Mouse (Mus musculus): Measurements from ENCODE around the gene Dhrs1. TPM values are rescaled to one million over a fixed set of nuclear protein-coding genes. Genes with fewer than 3 reads are reported as not detected.
A peak's percentile ranks its signal among the peaks of the same experiment; 100 is the strongest.

Dhrs1 gene
- total and polyA plus RNA-seq, 3 experiments: 35.4 to 82.9 (median 40.2) TPM

DNA sequence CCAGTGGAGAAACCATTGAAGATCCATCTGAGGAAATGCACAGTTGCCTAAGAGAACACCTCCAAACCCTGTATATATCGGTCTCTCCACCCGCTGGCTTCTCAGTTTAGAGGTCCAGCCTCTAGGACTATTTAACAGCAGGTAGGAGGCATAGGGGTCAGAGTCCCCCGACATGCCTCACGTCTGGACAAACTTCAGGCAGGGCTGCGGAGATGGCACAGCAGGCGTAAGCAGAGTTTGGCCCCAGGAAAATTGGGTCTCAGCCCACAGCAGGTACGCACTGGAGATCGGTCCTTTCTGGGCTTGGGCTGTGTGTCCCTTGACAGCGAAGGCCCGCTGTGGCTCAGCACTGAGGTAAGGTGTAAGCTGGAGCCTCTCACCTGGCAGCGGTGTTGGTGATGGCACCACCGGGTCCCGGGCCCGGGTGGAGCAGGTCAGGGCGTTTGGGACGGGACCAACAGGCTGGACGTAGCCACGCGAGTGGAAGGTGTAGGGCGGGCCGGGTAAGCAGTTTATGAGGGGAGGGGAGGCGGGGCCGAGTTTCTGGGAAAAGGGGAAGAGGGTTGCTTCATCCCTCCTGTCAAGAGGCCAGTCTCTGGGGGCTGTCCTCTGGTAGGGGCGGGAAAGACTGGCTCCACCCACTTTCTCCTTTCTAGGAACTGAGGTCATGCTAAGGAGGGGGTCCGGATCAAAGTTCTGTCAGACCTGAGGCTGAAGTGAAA, 32.3 kb downstream of the Dhrs1 start:
- H3K27ac ChIP-seq: no peak overlapping the region
- TF ChIP-seq CTCF (IDR thresholded peaks at IDR 0.05) (no peak), EP300 (IDR thresholded peaks at IDR 0.05; ENCODE audit: insufficient read depth, low read depth, low read length) (no peak), POLR2A (IDR thresholded peaks at IDR 0.05; ENCODE audit: insufficient read depth, low read depth, low read length) (no peak)
- peaks cover 1% of the 10 kb centered on the region; the same call in 1 of the 2 replicates for H3K27me3 ChIP-seq (ENCODE audit: control insufficient read depth, insufficient read depth, low read length)
- H3K9ac ChIP-seq (ENCODE audit: low read depth, low read length): no peak overlapping the region
- no peaks in the 10 kb centered on the region for H3K79me2 ChIP-seq (replicated peaks; ENCODE audit: control insufficient read depth, insufficient read depth, low read length)
- H3K36me3 ChIP-seq (ENCODE audit: control insufficient read depth, insufficient read depth, low read length): no peaks in the 10 kb centered on the region
- no peaks in the 10 kb centered on the region for H3K4me1 ChIP-seq (ENCODE audit: control insufficient read depth, insufficient read depth, low read length)
- 16% methylated on average over 25 of the region's 25 CpGs for WGBS
- no peak overlapping the region for H3K4me3 ChIP-seq
- intact Hi-C loops (cut with DNase I): no loop called here
- DNase-seq: peak; percentile 45 to 65

DNA sequence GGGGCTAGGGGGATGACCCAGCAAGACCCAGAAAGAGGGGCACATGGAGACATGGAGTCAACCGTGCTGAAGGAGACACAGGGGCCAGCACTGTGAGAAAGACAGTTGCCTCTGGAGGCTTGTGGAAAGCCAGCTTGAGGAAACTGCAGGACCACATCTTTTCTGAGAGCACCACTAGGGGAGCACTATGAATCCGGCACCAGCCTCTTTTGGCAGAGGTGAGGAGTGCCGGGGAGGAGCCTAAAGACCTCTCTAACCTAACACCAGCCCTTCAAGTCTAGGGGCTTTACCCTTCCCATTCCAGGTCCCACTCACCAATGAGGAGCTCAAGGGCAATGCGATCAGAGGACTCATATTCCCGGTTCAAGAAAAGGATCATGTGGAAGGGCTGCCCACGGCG, 33.7 kb downstream of the Dhrs1 start:
- peaks cover 1% of the 10 kb centered on the region; the same call in 1 of the 2 replicates for H3K27me3 ChIP-seq (ENCODE audit: control insufficient read depth, insufficient read depth, low read length)
- 78% methylated on average over 7 of the region's 7 CpGs for WGBS
- H3K4me3 ChIP-seq: no peak overlapping the region
- H3K27ac ChIP-seq: no peak overlapping the region
- no peaks in the 10 kb centered on the region for H3K36me3 ChIP-seq (ENCODE audit: control insufficient read depth, insufficient read depth, low read length)
- no peak for DNase-seq
- no peaks in the 10 kb centered on the region for H3K4me1 ChIP-seq (ENCODE audit: control insufficient read depth, insufficient read depth, low read length)
- no peaks in the 10 kb centered on the region for H3K79me2 ChIP-seq (replicated peaks; ENCODE audit: control insufficient read depth, insufficient read depth, low read length)
- no peak for TF ChIP-seq POLR2A (IDR thresholded peaks at IDR 0.05; ENCODE audit: insufficient read depth, low read depth, low read length)
- no peak for TF ChIP-seq CTCF (IDR thresholded peaks at IDR 0.05)
- no peak for TF ChIP-seq EP300 (IDR thresholded peaks at IDR 0.05; ENCODE audit: insufficient read depth, low read depth, low read length)
- H3K9ac ChIP-seq (ENCODE audit: low read depth, low read length): no peak overlapping the region
- intact Hi-C loops (cut with DNase I): no loop called here

DNA sequence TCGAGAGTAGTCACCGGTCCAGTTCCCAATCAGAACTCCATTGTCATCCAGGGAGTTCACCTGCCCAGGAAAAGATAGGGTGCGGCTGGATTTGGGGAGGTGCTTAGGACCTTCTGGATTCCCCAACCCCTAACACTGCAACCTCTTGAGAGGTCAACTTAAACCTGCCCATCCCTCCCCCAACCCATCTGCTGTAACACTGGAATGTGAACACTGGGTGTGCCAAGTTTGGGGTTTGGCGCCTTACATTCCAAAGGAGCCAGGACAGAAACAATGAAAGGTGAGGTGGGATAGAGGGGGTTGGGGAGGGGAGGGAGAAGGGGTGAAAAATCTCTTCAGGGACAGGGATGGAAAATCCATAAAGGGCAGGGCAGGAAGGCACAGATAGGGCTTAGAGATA, 36.0 kb downstream of the Dhrs1 start:
- no peaks in the 10 kb centered on the region for H3K4me1 ChIP-seq (ENCODE audit: control insufficient read depth, insufficient read depth, low read length)
- no peaks in the 10 kb centered on the region for H3K79me2 ChIP-seq (replicated peaks; ENCODE audit: control insufficient read depth, insufficient read depth, low read length)
- peaks cover 1% of the 10 kb centered on the region; the same call in 1 of the 2 replicates for H3K27me3 ChIP-seq (ENCODE audit: control insufficient read depth, insufficient read depth, low read length)
- no peak for DNase-seq
- 93% methylated on average over 4 of the region's 4 CpGs for WGBS
- H3K27ac ChIP-seq: no peak overlapping the region
- intact Hi-C loops (cut with DNase I): no loop called here
- H3K4me3 ChIP-seq: no peak overlapping the region
- no peak overlapping the region for H3K9ac ChIP-seq (ENCODE audit: low read depth, low read length)
- TF ChIP-seq EP300 (IDR thresholded peaks at IDR 0.05; ENCODE audit: insufficient read depth, low read depth, low read length) (no peak), CTCF (IDR thresholded peaks at IDR 0.05) (no peak), POLR2A (IDR thresholded peaks at IDR 0.05; ENCODE audit: insufficient read depth, low read depth, low read length) (no peak)
- H3K36me3 ChIP-seq (ENCODE audit: control insufficient read depth, insufficient read depth, low read length): no peaks in the 10 kb centered on the region

DNA sequence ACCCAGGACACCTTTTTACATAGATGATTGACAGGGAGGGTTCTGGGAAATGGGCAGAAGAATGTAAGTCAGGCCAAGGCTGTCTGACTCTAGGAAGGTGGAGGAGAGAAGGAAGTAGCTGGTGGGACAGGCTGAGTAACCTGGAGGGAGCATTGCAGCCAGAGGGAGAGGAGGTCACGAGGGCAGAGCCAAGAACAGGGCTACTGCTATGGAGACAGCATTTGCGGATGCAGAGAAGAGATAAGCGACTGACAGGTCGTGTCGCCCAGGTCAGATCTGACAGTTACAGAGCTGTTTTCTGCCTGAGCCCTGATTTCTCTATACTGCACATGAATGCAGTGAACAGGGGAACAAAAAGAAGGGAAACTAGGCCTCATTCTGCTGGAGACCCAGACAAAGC, 38.1 kb downstream of the Dhrs1 start:
- Histone ChIP-seq H3K9ac (ENCODE audit: low read depth, low read length) (no peak overlapping the region), H3K4me3 (no peak overlapping the region)

DNA sequence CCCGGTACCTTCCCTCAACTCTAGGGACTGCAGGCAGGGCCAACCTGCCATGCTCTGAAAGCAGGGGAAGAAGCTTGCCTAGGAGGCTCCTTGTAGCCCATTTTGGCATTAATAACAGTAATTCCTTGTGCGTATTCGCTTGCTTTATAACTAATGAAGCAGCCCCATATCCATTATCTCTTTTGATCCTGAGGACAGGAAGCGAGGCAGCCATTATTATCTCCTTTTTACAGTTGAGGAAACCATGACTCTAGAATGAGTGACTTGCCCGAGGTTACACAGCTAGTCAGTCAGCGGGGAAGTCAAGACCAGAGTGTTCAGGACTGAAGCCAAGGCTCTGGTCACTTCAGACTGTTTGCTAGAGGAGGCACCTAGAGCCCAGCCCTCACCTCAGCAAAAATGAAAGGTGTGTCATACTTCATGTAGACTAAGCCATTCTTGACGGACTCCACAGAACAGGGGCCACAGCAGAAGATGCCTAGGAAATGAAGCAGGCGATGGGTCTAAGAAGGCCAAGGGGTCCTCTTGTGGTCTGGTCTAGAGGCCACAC, 39.4 kb downstream of the Dhrs1 start:
- Histone ChIP-seq H3K27me3 (ENCODE audit: control insufficient read depth, insufficient read depth, low read length) (no peaks in the 10 kb centered on the region), H3K36me3 (ENCODE audit: control insufficient read depth, insufficient read depth, low read length) (no peaks in the 10 kb centered on the region), H3K9ac (ENCODE audit: low read depth, low read length) (no peak overlapping the region), H3K4me1 (ENCODE audit: control insufficient read depth, insufficient read depth, low read length) (no peaks in the 10 kb centered on the region), H3K79me2 (replicated peaks; ENCODE audit: control insufficient read depth, insufficient read depth, low read length) (no peaks in the 10 kb centered on the region), H3K27ac (no peak overlapping the region), H3K4me3 (no peak overlapping the region)
- DNase-seq: no peak
- TF ChIP-seq EP300 (IDR thresholded peaks at IDR 0.05; ENCODE audit: insufficient read depth, low read depth, low read length) (no peak), POLR2A (IDR thresholded peaks at IDR 0.05; ENCODE audit: insufficient read depth, low read depth, low read length) (no peak), CTCF (IDR thresholded peaks at IDR 0.05) (no peak)
- intact Hi-C loops (cut with DNase I): no loop called here
- 75% methylated on average over 8 of the region's 8 CpGs for WGBS

More for the DNA sequence above, 38.1 kb downstream of the Dhrs1 start:
- Histone ChIP-seq H3K79me2 (replicated peaks; ENCODE audit: control insufficient read depth, insufficient read depth, low read length) (no peaks in the 10 kb centered on the region), H3K36me3 (ENCODE audit: control insufficient read depth, insufficient read depth, low read length) (no peaks in the 10 kb centered on the region), H3K27ac (no peak overlapping the region), H3K27me3 (ENCODE audit: control insufficient read depth, insufficient read depth, low read length) (no peaks in the 10 kb centered on the region; the same call in 1 of the 2 replicates), H3K4me1 (ENCODE audit: control insufficient read depth, insufficient read depth, low read length) (no peaks in the 10 kb centered on the region)
- 77% methylated on average over 5 of the region's 5 CpGs for WGBS
- TF ChIP-seq EP300 (IDR thresholded peaks at IDR 0.05; ENCODE audit: insufficient read depth, low read depth, low read length) (no peak), POLR2A (IDR thresholded peaks at IDR 0.05; ENCODE audit: insufficient read depth, low read depth, low read length) (no peak), CTCF (IDR thresholded peaks at IDR 0.05) (no peak)
- intact Hi-C loops (cut with DNase I): no loop called here
- no peak for DNase-seq

DNA sequence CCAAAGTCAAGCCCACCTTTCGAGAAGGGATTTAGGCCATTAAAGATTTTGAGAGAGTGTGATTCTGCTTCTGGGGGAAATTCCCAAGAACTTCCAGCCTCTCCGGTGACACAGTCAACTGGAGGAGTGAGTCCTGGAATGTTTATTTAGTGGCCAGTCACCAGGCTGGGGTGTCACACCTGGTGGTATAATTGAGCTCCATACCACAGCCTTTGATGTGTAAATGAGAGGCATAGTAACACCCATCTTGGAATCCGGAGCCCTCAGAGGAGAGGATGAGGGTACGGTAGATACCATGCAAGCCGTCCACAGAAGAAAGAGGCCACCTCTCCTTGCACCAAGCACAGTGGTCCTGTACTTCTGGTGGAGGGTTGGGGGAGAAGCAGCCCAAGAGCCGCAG, 42.7 kb downstream of the Dhrs1 start:
- WGBS: 68% methylated on average over 6 of the region's 6 CpGs

More for the DNA sequence above, 42.7 kb downstream of the Dhrs1 start:
- no peak for DNase-seq
- no peak for TF ChIP-seq CTCF (IDR thresholded peaks at IDR 0.05)
- TF ChIP-seq POLR2A (IDR thresholded peaks at IDR 0.05; ENCODE audit: insufficient read depth, low read depth, low read length): no peak
- TF ChIP-seq EP300 (IDR thresholded peaks at IDR 0.05; ENCODE audit: insufficient read depth, low read depth, low read length): no peak
- H3K79me2 ChIP-seq (replicated peaks; ENCODE audit: control insufficient read depth, insufficient read depth, low read length): no peaks in the 10 kb centered on the region
- intact Hi-C loops (cut with DNase I): loop anchor here (2.0 kb wide), 1 partner anchor 18 kb away; no protein-coding TSS in a partner anchor
- H3K4me3 ChIP-seq: no peak overlapping the region
- H3K4me1 ChIP-seq (ENCODE audit: control insufficient read depth, insufficient read depth, low read length): no peaks in the 10 kb centered on the region
- H3K9ac ChIP-seq (ENCODE audit: low read depth, low read length): no peak overlapping the region
- H3K27me3 ChIP-seq (ENCODE audit: control insufficient read depth, insufficient read depth, low read length): no peaks in the 10 kb centered on the region
- H3K36me3 ChIP-seq (ENCODE audit: control insufficient read depth, insufficient read depth, low read length): no peaks in the 10 kb centered on the region
- H3K27ac ChIP-seq: no peak overlapping the region

Measured in heart, adult 2 months (tissue).